Mouse (Mus musculus) bone marrow macrophage, adult 2 months (primary cell): ENCODE measurements around the gene Babam2.

Source experiments
- CTCF ChIP-seq: IDR thresholded peaks from 2 replicates; pipeline ENCODE4 v1.5.1; 2012; ENCODE audit warnings: low read depth, mild to moderate bottlenecking, low read length, moderate library complexity
- POLR2A ChIP-seq: IDR thresholded peaks from 2 replicates; pipeline ENCODE4 v1.6.1; 2012; ENCODE audit warnings: mild to moderate bottlenecking, low read depth, low read length, borderline replicate concordance

- TF ChIP-seq POLR2A = no peak
- no peak for TF ChIP-seq CTCF
Observed at GRCm38 (mm10) chr5:31982061-31982460, 284.6 kb downstream of the Babam2 start.
